In genomic region chr6:51648813-51649212, GRCm38 (mm10) we compare ENCODE assay signal across 21 mouse cellular contexts.
DNase-seq lines count a peak whose midpoint lies in the region; ATAC-seq and TF ChIP-seq lines count a peak whose summit lies in the region.
"Had no signal": no experiment of that assay in that cellular context is flagged by ENCODE, and none has a peak within 500 bp of the region (broad histone marks: within the 10 kb centered on the region; RNA-seq: fewer than 3 reads in every experiment).

No protein-coding gene starts in this region.

- no peak for TF ChIP-seq POLR2A in brain, embryonic 14.5 days (IDR thresholded peaks at IDR 0.05; ENCODE audit: borderline replicate concordance, extremely low read depth, insufficient read depth, insufficient read length, poor library complexity, severe bottlenecking)

- no peak for TF ChIP-seq CTCF in midbrain, postnatal 0 days (IDR thresholded peaks at IDR 0.05)
- TF ChIP-seq CTCF in brain, embryonic 14.5 days (IDR thresholded peaks at IDR 0.05; ENCODE audit: borderline replicate concordance, extremely low read depth, insufficient read depth, insufficient read length): no peak

- H3K9ac ChIP-seq in hindbrain, embryonic 13.5 days: no peak overlapping the region
- H3K9ac ChIP-seq in midbrain, embryonic 14.5 days (replicated peaks; ENCODE audit: low read length): no peak overlapping the region
- no peak overlapping the region for H3K9ac ChIP-seq in midbrain, postnatal 0 days (replicated peaks; ENCODE audit: low read length, poor library complexity, severe bottlenecking)
- no peak overlapping the region for H3K9ac ChIP-seq in hindbrain, embryonic 14.5 days
- H3K9ac ChIP-seq in forebrain, embryonic 14.5 days (ENCODE audit: low read length): no peak overlapping the region
- H3K9ac ChIP-seq: embryonic facial prominence, embryonic 15.5 days; forebrain, embryonic 15.5 days had no signal

- ATAC-seq in hindbrain, embryonic 13.5 days (ENCODE audit: low FRiP score): peak; percentile 36; the same call in 1 of the 2 replicates
- peak; percentile 34; the same call in 1 of the 2 replicates for ATAC-seq in midbrain, embryonic 14.5 days (ENCODE audit: low FRiP score, low TSS enrichment)
- no peak for ATAC-seq in midbrain, postnatal 0 days (ENCODE audit: low FRiP score)
- peak; percentile 24; the same call in 1 of the 2 replicates for ATAC-seq in hindbrain, embryonic 14.5 days (ENCODE audit: low FRiP score)
- no peak for ATAC-seq in forebrain, embryonic 14.5 days
- ATAC-seq: forebrain, embryonic 15.5 days had no signal

- no peak overlapping the region for H3K4me2 ChIP-seq in hindbrain, embryonic 13.5 days
- H3K4me2 ChIP-seq in midbrain, embryonic 14.5 days (ENCODE audit: low read length): no peak overlapping the region
- H3K4me2 ChIP-seq in midbrain, postnatal 0 days (ENCODE audit: low read depth, low read length, poor library complexity, severe bottlenecking): no peak overlapping the region
- H3K4me2 ChIP-seq in hindbrain, embryonic 14.5 days (replicated peaks): no peak overlapping the region
- no peak overlapping the region for H3K4me2 ChIP-seq in forebrain, embryonic 14.5 days (ENCODE audit: low read length)
- H3K4me2 ChIP-seq: embryonic facial prominence, embryonic 15.5 days; forebrain, embryonic 15.5 days had no signal

- H3K36me3 ChIP-seq in hindbrain, embryonic 13.5 days: no peaks in the 10 kb centered on the region
- H3K36me3 ChIP-seq in hindbrain, embryonic 10.5 days: no peaks in the 10 kb centered on the region
- H3K36me3 ChIP-seq in midbrain, embryonic 14.5 days (ENCODE audit: control insufficient read depth, insufficient read depth, low read length): no peaks in the 10 kb centered on the region
- H3K36me3 ChIP-seq in midbrain, postnatal 0 days (ENCODE audit: insufficient read depth, low read length): no peaks in the 10 kb centered on the region
- H3K36me3 ChIP-seq in hindbrain, embryonic 14.5 days (replicated peaks; ENCODE audit: control insufficient read depth, insufficient read depth): no peaks in the 10 kb centered on the region
- H3K36me3 ChIP-seq in forebrain, embryonic 14.5 days (ENCODE audit: control insufficient read depth, insufficient read depth, low read length): no peaks in the 10 kb centered on the region
- H3K36me3 ChIP-seq: embryonic facial prominence, embryonic 15.5 days; forebrain, embryonic 10.5 days; forebrain, embryonic 15.5 days; heart, embryonic 10.5 days had no signal

- WGBS in hindbrain, embryonic 13.5 days: 51% methylated on average over 7 of the region's 7 CpGs
- 83% methylated on average over 7 of the region's 7 CpGs for WGBS in hindbrain, embryonic 10.5 days
- WGBS in midbrain, embryonic 14.5 days: 46% methylated on average over 7 of the region's 7 CpGs
- 57% methylated on average over 7 of the region's 7 CpGs for WGBS in midbrain, postnatal 0 days
- 60% methylated on average over 7 of the region's 7 CpGs for WGBS in hindbrain, embryonic 14.5 days
- 84% methylated on average over 7 of the region's 7 CpGs for WGBS in forebrain, embryonic 14.5 days

- H3K4me3 ChIP-seq in hindbrain, embryonic 13.5 days: no peak overlapping the region
- no peak overlapping the region for H3K4me3 ChIP-seq in hindbrain, embryonic 10.5 days
- H3K4me3 ChIP-seq in midbrain, embryonic 14.5 days (replicated peaks; ENCODE audit: low read depth, low read length): no peak overlapping the region
- no peak overlapping the region for H3K4me3 ChIP-seq in midbrain, postnatal 0 days (ENCODE audit: low read depth, low read length)
- no peak overlapping the region for H3K4me3 ChIP-seq in hindbrain, embryonic 14.5 days (replicated peaks; ENCODE audit: low read length)
- no peak overlapping the region for H3K4me3 ChIP-seq in forebrain, embryonic 14.5 days (ENCODE audit: low read depth, low read length)
- H3K4me3 ChIP-seq: embryonic facial prominence, embryonic 15.5 days; erythroblast, embryonic 14.5 days; forebrain, embryonic 10.5 days; forebrain, embryonic 15.5 days; heart, embryonic 10.5 days had no signal

- H3K9me3 ChIP-seq in hindbrain, embryonic 13.5 days: no peaks in the 10 kb centered on the region
- no peaks in the 10 kb centered on the region for H3K9me3 ChIP-seq in hindbrain, embryonic 10.5 days
- H3K9me3 ChIP-seq in midbrain, embryonic 14.5 days (ENCODE audit: control insufficient read depth, low read length): no peaks in the 10 kb centered on the region
- no peaks in the 10 kb centered on the region for H3K9me3 ChIP-seq in midbrain, postnatal 0 days (ENCODE audit: low read length)
- H3K9me3 ChIP-seq in hindbrain, embryonic 14.5 days (ENCODE audit: control insufficient read depth, low read length): no peaks in the 10 kb centered on the region
- H3K9me3 ChIP-seq in forebrain, embryonic 14.5 days (replicated peaks; ENCODE audit: control insufficient read depth, low read length): no peaks in the 10 kb centered on the region
- H3K9me3 ChIP-seq: embryonic facial prominence, embryonic 15.5 days; forebrain, embryonic 10.5 days; forebrain, embryonic 15.5 days; heart, embryonic 10.5 days had no signal

- H3K4me1 ChIP-seq in hindbrain, embryonic 13.5 days (replicated peaks): peaks cover 12% of the 10 kb centered on the region
- H3K4me1 ChIP-seq in hindbrain, embryonic 10.5 days (replicated peaks): no peaks in the 10 kb centered on the region
- H3K4me1 ChIP-seq in midbrain, embryonic 14.5 days (ENCODE audit: control insufficient read depth, insufficient read depth, low read length): no peaks in the 10 kb centered on the region; the same call in 1 of the 2 replicates
- H3K4me1 ChIP-seq in midbrain, postnatal 0 days (ENCODE audit: insufficient read depth, low read length): no peaks in the 10 kb centered on the region
- H3K4me1 ChIP-seq in hindbrain, embryonic 14.5 days (replicated peaks; ENCODE audit: control insufficient read depth, insufficient read depth, low read length): no peaks in the 10 kb centered on the region
- no peaks in the 10 kb centered on the region for H3K4me1 ChIP-seq in forebrain, embryonic 14.5 days (ENCODE audit: control insufficient read depth, insufficient read depth, low read length)
- H3K4me1 ChIP-seq: embryonic facial prominence, embryonic 15.5 days; forebrain, embryonic 10.5 days; forebrain, embryonic 15.5 days had no signal

- DNase-seq in hindbrain, embryonic 10.5 days (ENCODE audit: low spot score): no peak
- peak; percentile 56 for DNase-seq in midbrain, embryonic 14.5 days
- no peak for DNase-seq in midbrain, postnatal 0 days (ENCODE audit: low spot score)
- peak; percentile 40 for DNase-seq in brain, embryonic 14.5 days (ENCODE audit: low read depth)
- no peak for DNase-seq in hindbrain, embryonic 14.5 days (ENCODE audit: low spot score)
- DNase-seq in forebrain, embryonic 14.5 days (ENCODE audit: low spot score): no peak
- DNase-seq: adrenal gland, adult 8-10 months; adrenal gland, postnatal 36 days; cerebellum, adult 11 months; cerebellum, adult 8-10 months; cerebellum, postnatal 14 days; embryo, embryonic 11 days; gastrocnemius, postnatal 36 days; heart, adult 18-20 months; heart, postnatal 10 days had no signal

- no peaks in the 10 kb centered on the region for H3K27me3 ChIP-seq in hindbrain, embryonic 13.5 days
- H3K27me3 ChIP-seq in hindbrain, embryonic 10.5 days (ENCODE audit: insufficient read depth, poor library complexity, severe bottlenecking): no peaks in the 10 kb centered on the region
- H3K27me3 ChIP-seq in midbrain, embryonic 14.5 days (ENCODE audit: control insufficient read depth, insufficient read depth, low read length): no peaks in the 10 kb centered on the region
- no peaks in the 10 kb centered on the region for H3K27me3 ChIP-seq in midbrain, postnatal 0 days (ENCODE audit: insufficient read depth, low read length)
- H3K27me3 ChIP-seq in hindbrain, embryonic 14.5 days (ENCODE audit: control insufficient read depth, insufficient read depth, low read length): no peaks in the 10 kb centered on the region
- no peaks in the 10 kb centered on the region for H3K27me3 ChIP-seq in forebrain, embryonic 14.5 days (replicated peaks; ENCODE audit: control insufficient read depth, insufficient read depth, low read length)
- H3K27me3 ChIP-seq: embryonic facial prominence, embryonic 15.5 days; forebrain, embryonic 15.5 days had no signal

- peak overlapping the region; percentile 80 for H3K27ac ChIP-seq in hindbrain, embryonic 13.5 days
- no peak overlapping the region for H3K27ac ChIP-seq in hindbrain, embryonic 10.5 days
- peak overlapping the region; percentile 67 for H3K27ac ChIP-seq in midbrain, embryonic 14.5 days (replicated peaks; ENCODE audit: low read depth, low read length)
- H3K27ac ChIP-seq in midbrain, postnatal 0 days (ENCODE audit: low read depth, low read length): no peak overlapping the region
- peak overlapping the region; percentile 56 for H3K27ac ChIP-seq in hindbrain, embryonic 14.5 days
- no peak overlapping the region for H3K27ac ChIP-seq in forebrain, embryonic 14.5 days (ENCODE audit: low read depth, low read length)
- H3K27ac ChIP-seq: embryonic facial prominence, embryonic 15.5 days; forebrain, embryonic 10.5 days; forebrain, embryonic 15.5 days; heart, embryonic 10.5 days had no signal

Comparison
In these comparisons a context has a peak if more than half of its experiments do, and no peak if none do; other contexts are left out.
1. ATAC-seq: peak in hindbrain, embryonic 13.5 days (single experiment), midbrain, embryonic 14.5 days (single experiment) and hindbrain, embryonic 14.5 days (single experiment); none in midbrain, postnatal 0 days (single experiment) and forebrain, embryonic 14.5 days (single experiment).
2. H3K27ac ChIP-seq: peak in hindbrain, embryonic 13.5 days (single experiment), midbrain, embryonic 14.5 days (single experiment) and hindbrain, embryonic 14.5 days (single experiment); none in hindbrain, embryonic 10.5 days (single experiment), midbrain, postnatal 0 days (single experiment) and forebrain, embryonic 14.5 days (single experiment).
3. DNase-seq: peak in midbrain, embryonic 14.5 days (single experiment) and brain, embryonic 14.5 days (single experiment); none in hindbrain, embryonic 10.5 days (single experiment), midbrain, postnatal 0 days (single experiment), hindbrain, embryonic 14.5 days (single experiment) and forebrain, embryonic 14.5 days (single experiment).